Mouse (Mus musculus): ENCODE data around the gene Zfp334. TPM values are rescaled to one million over a fixed set of nuclear protein-coding genes. Genes with fewer than 3 reads are reported as not detected.

Gene Zfp334
- polyA plus RNA-seq, 1 experiment from 2014 or later, result 2.5 TPM

GRCm38 (mm10) chr2:165389299-165389952 lies 1.4 kb upstream of the Zfp334 start:
- H3K4me1 ChIP-seq (ENCODE audit: insufficient read depth, low read depth, low read length), result 0 out of 2 replicates have a peak, but pooled peaks cover 6% of the 10 kb centered on the region
- DNase-seq (ENCODE audit: low spot score) (no peak), ATAC-seq (no peak)
- H3K27me3 ChIP-seq (replicated peaks; ENCODE audit: insufficient read depth, low read length), result no peaks in the 10 kb centered on the region
- peaks cover 9% of the 10 kb centered on the region; the same call in 1 of the 2 replicates for H3K36me3 ChIP-seq (ENCODE audit: insufficient read depth, low read length)
- no peak for TF ChIP-seq EP300 (IDR thresholded peaks at IDR 0.05)
- no peak for TF ChIP-seq CTCF (IDR thresholded peaks at IDR 0.05)
- H3K4me2 ChIP-seq (replicated peaks; ENCODE audit: low read depth, low read length), result no peak overlapping the region
- H3K4me3 ChIP-seq (ENCODE audit: low read depth, low read length), result no peak overlapping the region
- WGBS, result 58% methylated on average over 6 of the region's 6 CpGs
- H3K9ac ChIP-seq (replicated peaks; ENCODE audit: low read depth), result no peak overlapping the region
- no peak overlapping the region for H3K27ac ChIP-seq (ENCODE audit: low read length)
- H3K9me3 ChIP-seq (ENCODE audit: low read length), result no peaks in the 10 kb centered on the region

- no peaks in the 10 kb centered on the region for H3K27me3 ChIP-seq (replicated peaks; ENCODE audit: insufficient read depth, low read length)
- no peaks in the 10 kb centered on the region for H3K9me3 ChIP-seq (ENCODE audit: low read length)
- H3K36me3 ChIP-seq (ENCODE audit: insufficient read depth, low read length), result peaks cover 17% of the 10 kb centered on the region
- 7% methylated on average over 4 of the region's 4 CpGs for WGBS
- DNase-seq (ENCODE audit: low spot score) (no peak), ATAC-seq (no peak)
- no peak overlapping the region for H3K27ac ChIP-seq (ENCODE audit: low read length)
- peak overlapping the region; percentile 87 for H3K9ac ChIP-seq (replicated peaks; ENCODE audit: low read depth)
- H3K4me1 ChIP-seq (ENCODE audit: insufficient read depth, low read depth, low read length), result 0 out of 2 replicates have a peak, but pooled peaks cover 6% of the 10 kb centered on the region
- H3K4me2 ChIP-seq (replicated peaks; ENCODE audit: low read depth, low read length), result peak overlapping the region; percentile 87
- H3K4me3 ChIP-seq (ENCODE audit: low read depth, low read length), result peak overlapping the region; percentile 66
- no peak for TF ChIP-seq CTCF (IDR thresholded peaks at IDR 0.05)
- no peak for TF ChIP-seq EP300 (IDR thresholded peaks at IDR 0.05)
Measured at GRCm38 (mm10) chr2:165387370-165387769, 689 bp downstream of the Zfp334 start.

- no peaks in the 10 kb centered on the region for H3K4me1 ChIP-seq (ENCODE audit: insufficient read depth, low read depth, low read length)
- no peak overlapping the region for H3K9ac ChIP-seq (replicated peaks; ENCODE audit: low read depth)
- ATAC-seq, result no peak
- H3K4me3 ChIP-seq (ENCODE audit: low read depth, low read length), result no peak overlapping the region
- no peak overlapping the region for H3K27ac ChIP-seq (ENCODE audit: low read length)
- H3K27me3 ChIP-seq (replicated peaks; ENCODE audit: insufficient read depth, low read length), result no peaks in the 10 kb centered on the region
- 96% methylated on average over 25 of the region's 25 CpGs for WGBS
- no peak overlapping the region for H3K4me2 ChIP-seq (replicated peaks; ENCODE audit: low read depth, low read length)
- H3K9me3 ChIP-seq (ENCODE audit: low read length), result peaks cover 11% of the 10 kb centered on the region; the same call in 1 of the 2 replicates
- H3K36me3 ChIP-seq (ENCODE audit: insufficient read depth, low read length), result peaks cover 40% of the 10 kb centered on the region
- TF ChIP-seq CTCF (IDR thresholded peaks at IDR 0.05) (no peak), EP300 (IDR thresholded peaks at IDR 0.05) (no peak)
- DNase-seq (ENCODE audit: low spot score), result no peak
Measured at GRCm38 (mm10) chr2:165380050-165380449, 8.0 kb downstream of the Zfp334 start.

- no peaks in the 10 kb centered on the region for H3K4me1 ChIP-seq (ENCODE audit: insufficient read depth, low read depth, low read length)
- WGBS, result 53% methylated on average over 4 of the region's 4 CpGs
- no peak overlapping the region for H3K4me3 ChIP-seq (ENCODE audit: low read depth, low read length)
- no peak overlapping the region for H3K9ac ChIP-seq (replicated peaks; ENCODE audit: low read depth)
- no peak for ATAC-seq
- peaks cover 5% of the 10 kb centered on the region; the same call in 1 of the 2 replicates for H3K9me3 ChIP-seq (ENCODE audit: low read length)
- no peak overlapping the region for H3K4me2 ChIP-seq (replicated peaks; ENCODE audit: low read depth, low read length)
- no peak for DNase-seq (ENCODE audit: low spot score)
- TF ChIP-seq EP300 (IDR thresholded peaks at IDR 0.05), result no peak
- TF ChIP-seq CTCF (IDR thresholded peaks at IDR 0.05), result no peak
- no peak overlapping the region for H3K27ac ChIP-seq (ENCODE audit: low read length)
- H3K27me3 ChIP-seq (replicated peaks; ENCODE audit: insufficient read depth, low read length), result no peaks in the 10 kb centered on the region
- H3K36me3 ChIP-seq (ENCODE audit: insufficient read depth, low read length), result peaks cover 18% of the 10 kb centered on the region
Measured at GRCm38 (mm10) chr2:165376001-165376400, 12.1 kb downstream of the Zfp334 start.

- H3K9me3 ChIP-seq (ENCODE audit: low read length), result 0 out of 2 replicates have a peak, but pooled peaks cover under 1% of the 10 kb centered on the region
- no peak overlapping the region for H3K4me2 ChIP-seq (replicated peaks; ENCODE audit: low read depth, low read length)
- TF ChIP-seq CTCF (IDR thresholded peaks at IDR 0.05), result no peak
- TF ChIP-seq EP300 (IDR thresholded peaks at IDR 0.05), result no peak
- H3K27me3 ChIP-seq (replicated peaks; ENCODE audit: insufficient read depth, low read length), result no peaks in the 10 kb centered on the region
- DNase-seq (ENCODE audit: low spot score) (no peak), ATAC-seq (no peak)
- no peak overlapping the region for H3K27ac ChIP-seq (ENCODE audit: low read length)
- no peak overlapping the region for H3K9ac ChIP-seq (replicated peaks; ENCODE audit: low read depth)
- 80% methylated on average over 5 of the region's 5 CpGs for WGBS
- no peaks in the 10 kb centered on the region for H3K4me1 ChIP-seq (ENCODE audit: insufficient read depth, low read depth, low read length)
- H3K4me3 ChIP-seq (ENCODE audit: low read depth, low read length), result no peak overlapping the region
- peaks cover 12% of the 10 kb centered on the region for H3K36me3 ChIP-seq (ENCODE audit: insufficient read depth, low read length)
Measured at GRCm38 (mm10) chr2:165375478-165375877, 12.6 kb downstream of the Zfp334 start.

- 28% methylated on average over 3 of the region's 3 CpGs for WGBS
- peaks cover 8% of the 10 kb centered on the region; the same call in 1 of the 2 replicates for H3K4me1 ChIP-seq (ENCODE audit: insufficient read depth, low read depth, low read length)
- H3K9ac ChIP-seq (replicated peaks; ENCODE audit: low read depth), result no peak overlapping the region
- ATAC-seq (no peak), DNase-seq (ENCODE audit: low spot score) (no peak)
- H3K36me3 ChIP-seq (ENCODE audit: insufficient read depth, low read length), result no peaks in the 10 kb centered on the region
- H3K4me2 ChIP-seq (replicated peaks; ENCODE audit: low read depth, low read length), result no peak overlapping the region
- no peak for TF ChIP-seq EP300 (IDR thresholded peaks at IDR 0.05)
- TF ChIP-seq CTCF (IDR thresholded peaks at IDR 0.05), result no peak
- no peak overlapping the region for H3K27ac ChIP-seq (ENCODE audit: low read length)
- no peak overlapping the region for H3K4me3 ChIP-seq (ENCODE audit: low read depth, low read length)
- 0 out of 2 replicates have a peak, but pooled peaks cover 3% of the 10 kb centered on the region for H3K27me3 ChIP-seq (replicated peaks; ENCODE audit: insufficient read depth, low read length)
- H3K9me3 ChIP-seq (ENCODE audit: low read length), result no peaks in the 10 kb centered on the region
Measured at GRCm38 (mm10) chr2:165371066-165371465, 17.0 kb downstream of the Zfp334 start.
